Mouse (Mus musculus): ENCODE results near the gene Evi5.

DNA sequence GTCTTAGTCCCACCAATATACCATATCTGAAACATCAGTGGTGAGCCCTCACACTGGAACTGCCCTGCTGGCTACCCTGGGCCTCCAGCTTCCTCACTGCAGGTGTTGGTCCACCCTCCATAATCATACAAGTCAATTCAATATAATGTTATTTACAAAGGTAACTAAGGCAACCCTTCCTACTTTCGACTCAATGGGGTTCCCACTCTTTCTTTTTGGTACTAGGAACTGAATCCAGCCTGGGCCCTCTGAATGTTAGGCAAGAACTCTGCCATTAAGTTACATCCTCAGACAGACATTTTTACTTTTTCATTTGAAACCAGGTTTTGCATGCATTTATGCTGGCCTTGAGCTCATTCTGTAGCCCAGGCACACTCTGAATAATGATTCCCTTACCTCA, 168.6 kb downstream of the Evi5 start:
- no peak for TF ChIP-seq POLR2A (IDR thresholded peaks at IDR 0.05; ENCODE audit: low read depth, low read length)
- TF ChIP-seq CTCF (IDR thresholded peaks at IDR 0.05; ENCODE audit: extremely low read depth, insufficient read depth, insufficient read length, insufficient replicate concordance): no peak
